Mouse (Mus musculus): ENCODE measurements around the gene Pgm2. TPM values are rescaled to one million over a fixed set of nuclear protein-coding genes. Genes with fewer than 3 reads are reported as not detected.

Pgm2 gene
- polyA plus RNA-seq, 1 experiment = 7.6 TPM

DNA sequence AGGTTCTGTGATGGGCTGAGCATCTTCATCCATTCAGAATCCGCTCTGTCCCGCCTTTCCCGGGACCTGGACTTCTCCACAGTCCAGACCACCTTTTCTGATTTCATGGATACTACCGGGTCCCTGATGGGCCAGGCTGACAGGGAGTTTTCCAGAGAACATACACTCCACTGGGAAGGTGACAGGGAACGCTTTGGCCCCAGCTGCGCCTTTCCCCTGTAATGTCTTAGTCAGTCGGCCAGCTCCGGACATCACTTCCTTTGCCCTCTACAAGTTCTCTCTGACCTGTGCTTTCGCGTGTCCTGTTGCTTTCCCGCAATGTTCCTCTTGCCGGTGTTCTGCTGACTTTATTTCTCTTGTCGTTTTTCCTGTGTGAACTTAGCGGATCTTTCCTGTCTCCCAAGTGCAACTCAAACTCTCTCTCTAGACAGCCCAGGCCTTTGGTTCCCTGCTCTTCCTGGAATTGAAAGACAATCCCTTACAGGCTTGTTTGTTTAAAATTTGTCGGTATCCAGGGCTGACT is 660 bp downstream of the Pgm2 start:
- peak; percentile 50 for DNase-seq
- no peak for TF ChIP-seq POLR2A (IDR thresholded peaks at IDR 0.05; ENCODE audit: low read depth, low read length)
- no peak for TF ChIP-seq CTCF (conservative IDR thresholded peaks at IDR 0.05; ENCODE audit: insufficient read depth, insufficient read length, low read depth, low read length)
- 11% methylated on average over 15 of the region's 15 CpGs for WGBS
- no peak overlapping the region for H3K27ac ChIP-seq (ENCODE audit: insufficient read depth, low read depth, low read length)
- H3K27me3 ChIP-seq (replicated peaks; ENCODE audit: control insufficient read depth, insufficient read depth, low read length) = no peaks in the 10 kb centered on the region
- H3K4me1 ChIP-seq (ENCODE audit: control insufficient read depth, insufficient read depth, low read length) = no peaks in the 10 kb centered on the region
- peak overlapping the region; percentile 68 for H3K4me3 ChIP-seq (ENCODE audit: insufficient read depth, low read depth, low read length)
- no peaks in the 10 kb centered on the region for H3K36me3 ChIP-seq (ENCODE audit: control insufficient read depth, insufficient read depth, low read length)

DNA sequence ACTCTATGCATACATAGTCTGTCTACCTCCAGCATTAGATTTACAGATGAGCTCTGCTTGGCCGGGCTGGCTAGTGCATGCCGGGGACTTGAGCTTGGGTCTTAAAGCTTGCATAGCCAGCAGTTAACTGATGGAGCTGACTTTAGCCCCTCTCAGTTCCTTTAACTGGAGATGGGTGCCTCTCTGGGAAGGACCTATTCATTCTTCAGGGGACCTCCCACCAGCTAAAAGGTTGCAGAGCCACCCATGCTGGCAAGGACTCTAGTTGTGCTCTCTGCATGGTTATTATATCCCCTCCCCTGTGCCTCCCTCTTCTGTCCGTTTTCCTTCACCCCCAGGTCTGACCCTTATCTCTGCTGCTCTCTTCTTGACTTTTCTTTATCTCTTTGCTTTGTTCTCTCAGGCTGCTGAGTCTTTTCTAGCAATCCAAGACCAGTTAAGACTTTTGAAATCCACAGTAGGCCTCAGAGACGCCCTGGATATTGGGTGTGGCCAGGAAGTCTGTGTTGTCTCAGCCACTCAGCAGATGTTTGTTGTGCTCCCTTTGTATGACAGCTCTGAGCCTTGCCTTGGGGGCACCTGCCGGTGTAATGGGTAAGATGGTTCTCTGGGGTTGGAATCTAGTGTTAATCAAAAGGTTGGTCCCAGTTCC is 2.7 kb downstream of the Pgm2 start:
- Histone ChIP-seq H3K4me1 (ENCODE audit: control insufficient read depth, insufficient read depth, low read length) (no peaks in the 10 kb centered on the region), H3K27ac (ENCODE audit: insufficient read depth, low read depth, low read length) (no peak overlapping the region), H3K27me3 (replicated peaks; ENCODE audit: control insufficient read depth, insufficient read depth, low read length) (no peaks in the 10 kb centered on the region), H3K36me3 (ENCODE audit: control insufficient read depth, insufficient read depth, low read length) (no peaks in the 10 kb centered on the region), H3K4me3 (ENCODE audit: insufficient read depth, low read depth, low read length) (no peak overlapping the region)
- no peak for DNase-seq
- no peak for TF ChIP-seq POLR2A (IDR thresholded peaks at IDR 0.05; ENCODE audit: low read depth, low read length)
- TF ChIP-seq CTCF (conservative IDR thresholded peaks at IDR 0.05; ENCODE audit: insufficient read depth, insufficient read length, low read depth, low read length) = no peak
- WGBS = 76% methylated on average over 5 of the region's 5 CpGs

DNA sequence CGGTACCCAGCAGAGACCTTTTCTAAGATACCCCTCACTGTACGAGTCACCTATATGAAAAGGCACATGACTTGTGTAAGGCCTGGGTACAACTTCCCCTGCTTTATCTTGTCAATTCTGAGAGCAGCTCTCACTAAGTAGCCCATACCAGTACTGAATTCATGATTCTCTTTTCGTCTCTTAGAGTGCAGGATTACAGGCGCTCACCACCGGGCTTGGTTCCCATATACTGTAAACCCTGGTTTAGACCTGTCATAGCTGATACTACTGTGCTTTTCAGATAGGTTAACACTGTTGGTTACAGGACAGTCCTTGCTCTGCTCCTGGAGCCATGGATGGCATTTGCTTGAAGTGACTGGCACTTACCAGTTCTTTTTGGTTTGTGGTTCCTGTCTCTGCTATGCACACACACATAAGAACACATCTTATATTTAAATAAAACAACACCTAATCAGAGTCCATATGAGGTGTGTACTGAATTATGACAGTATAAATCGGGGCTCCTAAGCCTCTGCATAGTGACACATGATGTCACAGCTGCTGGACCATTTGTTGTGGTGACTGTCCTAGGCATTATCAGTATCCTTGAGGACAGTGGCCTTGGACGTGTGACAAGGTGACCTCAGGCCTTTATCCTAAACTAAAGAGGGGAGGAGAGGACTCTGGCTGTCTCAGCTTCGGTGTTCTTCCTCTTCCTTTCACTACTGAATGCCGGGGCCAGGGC is 9.4 kb downstream of the Pgm2 start:
- Histone ChIP-seq H3K36me3 (ENCODE audit: control insufficient read depth, insufficient read depth, low read length) (no peaks in the 10 kb centered on the region; the same call in 1 of the 2 replicates), H3K4me1 (ENCODE audit: control insufficient read depth, insufficient read depth, low read length) (no peaks in the 10 kb centered on the region), H3K4me3 (ENCODE audit: insufficient read depth, low read depth, low read length) (no peak overlapping the region), H3K27me3 (replicated peaks; ENCODE audit: control insufficient read depth, insufficient read depth, low read length) (no peaks in the 10 kb centered on the region), H3K27ac (ENCODE audit: insufficient read depth, low read depth, low read length) (no peak overlapping the region)
- TF ChIP-seq CTCF (conservative IDR thresholded peaks at IDR 0.05; ENCODE audit: insufficient read depth, insufficient read length, low read depth, low read length) (no peak), POLR2A (IDR thresholded peaks at IDR 0.05; ENCODE audit: low read depth, low read length) (no peak)
- WGBS = 81% methylated on average over 9 of the region's 9 CpGs
- DNase-seq = no peak

DNA sequence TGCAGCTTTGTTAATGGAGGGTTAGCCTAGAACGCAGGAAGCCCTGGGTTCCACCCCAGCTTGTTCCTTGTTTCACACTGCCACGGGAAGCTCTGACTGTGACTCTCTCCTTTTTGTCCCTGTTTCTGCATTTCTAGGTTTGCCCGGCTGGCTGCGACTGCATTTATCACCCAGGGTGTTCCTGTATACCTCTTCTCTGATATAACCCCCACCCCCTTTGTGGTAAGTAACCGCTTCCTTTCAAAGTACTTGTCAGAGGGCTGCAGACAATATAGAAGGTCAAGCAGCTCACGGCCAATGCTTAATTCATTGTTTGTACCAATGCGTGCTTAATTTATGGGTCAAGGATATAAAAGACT is 9.9 kb downstream of the Pgm2 start:
- H3K36me3 ChIP-seq (ENCODE audit: control insufficient read depth, insufficient read depth, low read length) = no peaks in the 10 kb centered on the region; the same call in 1 of the 2 replicates
- no peak overlapping the region for H3K4me3 ChIP-seq (ENCODE audit: insufficient read depth, low read depth, low read length)
- H3K27me3 ChIP-seq (replicated peaks; ENCODE audit: control insufficient read depth, insufficient read depth, low read length) = no peaks in the 10 kb centered on the region
- H3K27ac ChIP-seq (ENCODE audit: insufficient read depth, low read depth, low read length) = no peak overlapping the region
- WGBS = 82% methylated on average over 7 of the region's 7 CpGs
- no peaks in the 10 kb centered on the region for H3K4me1 ChIP-seq (ENCODE audit: control insufficient read depth, insufficient read depth, low read length)
- DNase-seq = no peak
- TF ChIP-seq POLR2A (IDR thresholded peaks at IDR 0.05; ENCODE audit: low read depth, low read length) = no peak
- no peak for TF ChIP-seq CTCF (conservative IDR thresholded peaks at IDR 0.05; ENCODE audit: insufficient read depth, insufficient read length, low read depth, low read length)

DNA sequence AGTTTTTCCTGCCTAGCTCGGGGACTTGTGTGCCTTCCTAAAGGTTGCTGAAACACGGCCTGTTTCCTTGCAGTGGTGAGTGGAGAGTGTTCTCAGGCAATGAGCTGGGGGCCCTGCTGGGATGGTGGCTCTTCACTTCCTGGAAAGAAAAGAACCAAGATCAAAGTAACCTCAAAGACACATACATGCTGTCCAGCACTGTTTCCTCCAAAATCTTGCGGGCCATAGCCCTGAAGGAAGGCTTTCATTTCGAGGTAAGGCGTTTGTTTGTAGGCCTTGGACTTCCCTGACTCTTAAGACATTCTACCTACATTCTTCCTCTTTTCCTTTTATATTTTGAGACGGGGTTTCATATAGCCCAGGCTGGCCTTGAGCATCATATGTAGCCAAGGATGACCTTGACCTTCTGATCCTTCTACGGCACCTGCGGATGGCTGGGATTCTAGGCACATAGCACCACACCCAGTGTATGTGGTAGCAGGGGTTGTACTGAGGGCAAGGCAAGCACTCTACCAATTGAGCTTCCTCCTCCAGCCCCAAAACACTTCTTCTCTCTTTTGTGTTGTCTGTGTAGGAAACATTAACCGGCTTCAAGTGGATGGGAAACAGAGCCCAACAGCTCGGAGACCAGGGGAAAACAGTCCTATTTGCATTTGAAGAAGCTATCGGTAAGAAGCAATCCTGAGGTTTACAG is 15.0 kb downstream of the Pgm2 start:
- Histone ChIP-seq H3K4me1 (ENCODE audit: control insufficient read depth, insufficient read depth, low read length) (no peaks in the 10 kb centered on the region), H3K36me3 (ENCODE audit: control insufficient read depth, insufficient read depth, low read length) (no peaks in the 10 kb centered on the region; the same call in 1 of the 2 replicates), H3K4me3 (ENCODE audit: insufficient read depth, low read depth, low read length) (no peak overlapping the region), H3K27me3 (replicated peaks; ENCODE audit: control insufficient read depth, insufficient read depth, low read length) (no peaks in the 10 kb centered on the region), H3K27ac (ENCODE audit: insufficient read depth, low read depth, low read length) (no peak overlapping the region)
- WGBS = 90% methylated on average over 11 of the region's 11 CpGs
- TF ChIP-seq CTCF (conservative IDR thresholded peaks at IDR 0.05; ENCODE audit: insufficient read depth, insufficient read length, low read depth, low read length) = no peak
- no peak for TF ChIP-seq POLR2A (IDR thresholded peaks at IDR 0.05; ENCODE audit: low read depth, low read length)
- DNase-seq = no peak

DNA sequence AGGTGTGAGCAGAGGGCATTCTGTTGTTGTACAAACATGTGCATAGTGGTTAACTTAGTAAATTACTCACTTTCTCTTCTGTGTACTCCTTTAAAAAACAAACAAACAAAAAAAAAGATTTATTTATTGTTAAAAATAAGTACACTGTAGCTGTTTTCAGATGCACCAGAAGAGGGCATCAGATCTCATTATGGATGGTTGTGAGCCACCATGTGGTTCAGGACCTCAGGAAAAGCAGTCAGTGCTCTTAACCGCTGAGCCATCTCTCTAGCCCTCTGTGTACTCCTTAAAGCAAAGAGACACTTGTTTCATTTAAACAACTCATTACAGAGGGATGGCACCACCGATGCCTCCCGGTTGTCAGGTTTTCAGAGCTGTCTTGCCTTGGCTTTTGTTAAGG is 16.5 kb downstream of the Pgm2 start:
- TF ChIP-seq CTCF (conservative IDR thresholded peaks at IDR 0.05; ENCODE audit: insufficient read depth, insufficient read length, low read depth, low read length) (no peak), POLR2A (IDR thresholded peaks at IDR 0.05; ENCODE audit: low read depth, low read length) (no peak)
- no peak overlapping the region for H3K27ac ChIP-seq (ENCODE audit: insufficient read depth, low read depth, low read length)
- peak; percentile 18 for DNase-seq
- no peaks in the 10 kb centered on the region; the same call in none of the 2 replicates for H3K36me3 ChIP-seq (ENCODE audit: control insufficient read depth, insufficient read depth, low read length)
- no peak overlapping the region for H3K4me3 ChIP-seq (ENCODE audit: insufficient read depth, low read depth, low read length)
- H3K27me3 ChIP-seq (replicated peaks; ENCODE audit: control insufficient read depth, insufficient read depth, low read length) = no peaks in the 10 kb centered on the region
- WGBS = 68% methylated on average over 3 of the region's 3 CpGs
- H3K4me1 ChIP-seq (ENCODE audit: control insufficient read depth, insufficient read depth, low read length) = no peaks in the 10 kb centered on the region

DNA sequence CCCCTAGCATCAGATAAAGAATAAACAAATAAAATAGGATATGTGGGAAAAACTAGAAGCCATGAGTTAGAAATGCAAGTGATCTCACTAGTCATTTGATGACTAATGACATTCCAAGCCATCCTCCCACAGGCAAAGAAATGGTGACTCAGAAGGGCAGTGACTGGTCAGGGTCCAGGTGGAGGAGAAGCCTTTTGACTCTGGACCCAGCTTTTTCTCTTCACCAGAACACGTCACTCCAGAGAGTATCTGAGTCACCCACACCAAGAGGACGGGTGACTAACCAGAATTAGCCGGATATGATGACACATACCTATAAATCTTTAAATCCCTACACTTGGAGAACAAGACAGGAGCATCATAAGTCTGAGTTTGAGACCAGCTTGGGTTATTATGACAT is 19.6 kb downstream of the Pgm2 start:
- 41% methylated on average over 3 of the region's 3 CpGs for WGBS
- DNase-seq = peak; percentile 59
- peaks cover 4% of the 10 kb centered on the region for H3K36me3 ChIP-seq (ENCODE audit: control insufficient read depth, insufficient read depth, low read length)

More for the DNA sequence above, 19.6 kb downstream of the Pgm2 start:
- no peaks in the 10 kb centered on the region for H3K27me3 ChIP-seq (replicated peaks; ENCODE audit: control insufficient read depth, insufficient read depth, low read length)
- TF ChIP-seq CTCF (conservative IDR thresholded peaks at IDR 0.05; ENCODE audit: insufficient read depth, insufficient read length, low read depth, low read length) (no peak), POLR2A (IDR thresholded peaks at IDR 0.05; ENCODE audit: low read depth, low read length) (no peak)
- H3K4me3 ChIP-seq (ENCODE audit: insufficient read depth, low read depth, low read length) = no peak overlapping the region
- H3K27ac ChIP-seq (ENCODE audit: insufficient read depth, low read depth, low read length) = no peak overlapping the region
- H3K4me1 ChIP-seq (ENCODE audit: control insufficient read depth, insufficient read depth, low read length) = no peaks in the 10 kb centered on the region
